8 mouse cellular contexts compared by ENCODE assay signal in genomic region chr17:49563830-49564470, GRCm38 (mm10). TPM values are rescaled to one million over a fixed set of nuclear protein-coding genes. Genes with fewer than 3 reads are reported as not detected.
DNase-seq lines count a peak whose midpoint lies in the region; ATAC-seq lines count a peak whose summit lies in the region.

Gene Daam2, minus strand, starts transcription at chr17:49564343.

- peaks cover 7% of the 10 kb centered on the region; the same call in 1 of the 2 replicates for H3K27me3 ChIP-seq in hindbrain, embryonic 14.5 days (ENCODE audit: control insufficient read depth, insufficient read depth, low read length)

- ATAC-seq in hindbrain, embryonic 14.5 days (ENCODE audit: low FRiP score): peak; percentile 84

- no peaks in the 10 kb centered on the region for H3K36me3 ChIP-seq in hindbrain, embryonic 14.5 days (replicated peaks; ENCODE audit: control insufficient read depth, insufficient read depth)

- H3K9ac ChIP-seq in hindbrain, embryonic 14.5 days: peak within 1 kb of the TSS; percentile 58

- WGBS in hindbrain, embryonic 14.5 days: 5% methylated on average over 38 of the region's 38 CpGs

- H3K4me1 ChIP-seq in hindbrain, embryonic 14.5 days (replicated peaks; ENCODE audit: control insufficient read depth, insufficient read depth, low read length): peaks cover 9% of the 10 kb centered on the region

- peak within 1 kb of the TSS; percentile 41 for H3K4me3 ChIP-seq in hindbrain, embryonic 14.5 days (replicated peaks; ENCODE audit: low read length)

- H3K4me2 ChIP-seq in hindbrain, embryonic 14.5 days (replicated peaks): peak within 1 kb of the TSS; percentile 87

- peak; percentile 87 for DNase-seq in NIH3T3 (ENCODE audit: low read depth)
- peak; percentile 89 to 91 for DNase-seq in cerebellum, postnatal 25 days
- peak; percentile 72 to 73 for DNase-seq in frontal cortex, postnatal 36 days (ENCODE audit: low spot score in 2 of 2)
- peak; percentile 66 for DNase-seq in hindbrain, embryonic 14.5 days (ENCODE audit: low spot score)
- DNase-seq in left cerebral cortex, adult 11 months (ENCODE audit: low spot score): peak; percentile 40
- DNase-seq in lung, postnatal 14 days: peak; percentile 79
- DNase-seq in right cerebral cortex, postnatal 14 days: peak; percentile 45
- no peak for DNase-seq in thymus, postnatal 36 days

- H3K9me3 ChIP-seq in hindbrain, embryonic 14.5 days (ENCODE audit: control insufficient read depth, low read length): no peaks in the 10 kb centered on the region

- peak within 1 kb of the TSS; percentile 43; the same call in 1 of the 2 replicates for H3K27ac ChIP-seq in hindbrain, embryonic 14.5 days

RNA-seq across cellular contexts. Expression of gene Daam2, which starts in this region (rescaled TPM):
- polyA plus RNA-seq in hindbrain, embryonic 14.5 days (2014; fragmentation: Nextera tagmentation; extraction: Ambion mirVana): 3.1 and 3.2 TPM in 2 replicates

Comparison
In these comparisons a context has a peak if more than half of its experiments do, and no peak if none do; other contexts are left out.
1. DNase-seq: peak in NIH3T3 (single experiment), cerebellum, postnatal 25 days (2 of 2), frontal cortex, postnatal 36 days (2 of 2), hindbrain, embryonic 14.5 days (single experiment), left cerebral cortex, adult 11 months (single experiment), lung, postnatal 14 days (single experiment) and right cerebral cortex, postnatal 14 days (single experiment); none in thymus, postnatal 36 days (0 of 2).